Mouse (Mus musculus) MEL (cell line): ENCODE measurements around the gene Prss35. TPM values are rescaled to one million over a fixed set of nuclear protein-coding genes. Genes with fewer than 3 reads are reported as not detected.

ENCODE experiments used
- DNase-seq: peaks from one replicate; pipeline ENCODE4 v3.0.0; 2011; ENCODE audit warnings: low read depth, low spot score
- H3K27ac ChIP-seq: 2 replicates; pipeline ENCODE4 v1.5.1; 2012; ENCODE audit warnings: low read depth, mild to moderate bottlenecking, control low read depth, low read length, moderate library complexity; ENCODE audit not compliant: control insufficient read depth
- H3K27me3 ChIP-seq, 2 experiments: fragments of 150-350 bp in 1 of 2; sonication (generic) in 1 of 2; 2 replicates each; pipeline ENCODE4 v1.6.1; 2012; ENCODE audit warnings: low read length in 2 of 2, mild to moderate bottlenecking in 2 of 2, improper control_type of control experiment in 1 of 2, moderate library complexity in 1 of 2; ENCODE audit not compliant: insufficient read depth in 2 of 2, control insufficient read depth in 1 of 2
- H3K36me3 ChIP-seq, 2 experiments: 2 replicates each; pipeline ENCODE4 v1.6.1; 2012 to 2014; ENCODE audit warnings: low read length in 2 of 2, improper control_type of control experiment in 1 of 2, inconsistent platforms in 1 of 2, mild to moderate bottlenecking in 1 of 2; ENCODE audit not compliant: insufficient read depth in 2 of 2, control insufficient read depth in 1 of 2
- H3K4me1 ChIP-seq, 2 experiments: fragments of 150-350 bp in 1 of 2; sonication (generic) in 1 of 2; 2 replicates each; pipeline ENCODE4 v1.6.1; 2012; ENCODE audit warnings: low read length in 2 of 2, improper control_type of control experiment in 1 of 2, mild to moderate bottlenecking in 1 of 2; ENCODE audit not compliant: insufficient read depth in 2 of 2, control insufficient read depth in 1 of 2
- H3K4me3 ChIP-seq, 2 experiments: fragments of 150-350 bp in 1 of 2; sonication (generic) in 1 of 2; 2 replicates each; pipeline ENCODE4 v1.5.1; 2012; ENCODE audit warnings: low read depth in 2 of 2, low read length in 2 of 2, mild to moderate bottlenecking in 2 of 2, moderate library complexity in 2 of 2, control low read depth in 1 of 2, improper control_type of control experiment in 1 of 2; ENCODE audit not compliant: control insufficient read depth in 1 of 2, insufficient read depth in 1 of 2
- H3K79me2 ChIP-seq: 2 replicates; pipeline ENCODE4 v1.6.1; 2012; ENCODE audit warnings: mild to moderate bottlenecking, low read length, moderate library complexity; ENCODE audit not compliant: control insufficient read depth, poor library complexity, insufficient read depth
- H3K9ac ChIP-seq: 2 replicates; pipeline ENCODE4 v1.6.1; 2012; ENCODE audit warnings: low read depth, mild to moderate bottlenecking, control low read depth, low read length, moderate library complexity; ENCODE audit not compliant: control insufficient read depth, poor library complexity, severe bottlenecking
- H3K9me3 ChIP-seq: fragments of 150-350 bp; sonication (generic); replicated peaks from 2 replicates; pipeline ENCODE4 v1.6.1; 2012; ENCODE audit warnings: mild to moderate bottlenecking, low read length, improper control_type of control experiment, moderate library complexity; ENCODE audit not compliant: insufficient read depth
- CHD2 ChIP-seq: IDR thresholded peaks from 2 replicates; pipeline ENCODE4 v1.6.1; 2011; ENCODE audit warnings: low read length, improper control_type of control experiment
- CTCF ChIP-seq, 3 experiments: IDR thresholded peaks in 2 of 3; conservative IDR thresholded peaks in 1 of 3; 2 replicates each; pipeline ENCODE4 v1.5.1; 2011 to 2012; ENCODE audit warnings: low read length in 3 of 3, low read depth in 2 of 3, mild to moderate bottlenecking in 2 of 3, improper control_type of control experiment in 1 of 3, inconsistent platforms in 1 of 3, mixed read lengths in 1 of 3, moderate library complexity in 1 of 3; ENCODE audit not compliant: control insufficient read depth in 1 of 3, insufficient read depth in 1 of 3, poor library complexity in 1 of 3, severe bottlenecking in 1 of 3
- E2F4 ChIP-seq: IDR thresholded peaks from 2 replicates; pipeline ENCODE4 v1.6.1; 2011; ENCODE audit warnings: low read depth, low read length, improper control_type of control experiment, borderline replicate concordance
- GABPA ChIP-seq: IDR thresholded peaks from 2 replicates; pipeline ENCODE4 v1.6.1; 2012; ENCODE audit warnings: low read depth, mild to moderate bottlenecking, inconsistent platforms, low read length, improper control_type of control experiment, moderate library complexity
- JUND ChIP-seq: IDR thresholded peaks from 2 replicates; pipeline ENCODE4 v1.6.1; 2011; ENCODE audit warnings: low read depth, mild to moderate bottlenecking, improper control_type of control experiment, low read length
- KAT2A ChIP-seq: conservative IDR thresholded peaks from 2 replicates; pipeline ENCODE4 v1.6.1; 2012; ENCODE audit warnings: low read depth, low read length, improper control_type of control experiment, inconsistent platforms
- MAFK ChIP-seq: IDR thresholded peaks from 2 replicates; pipeline ENCODE4 v1.6.1; 2011; ENCODE audit warnings: low read depth, mild to moderate bottlenecking, low read length, improper control_type of control experiment, borderline replicate concordance
- MAX ChIP-seq: IDR thresholded peaks from 2 replicates; pipeline ENCODE4 v1.6.1; 2011; ENCODE audit warnings: low read length, improper control_type of control experiment
- MAZ ChIP-seq: IDR thresholded peaks from 2 replicates; pipeline ENCODE4 v1.6.1; 2012; ENCODE audit warnings: low read depth, mild to moderate bottlenecking, inconsistent platforms, low read length, improper control_type of control experiment
- MXI1 ChIP-seq: IDR thresholded peaks from 2 replicates; pipeline ENCODE4 v1.6.1; 2011; ENCODE audit warnings: mild to moderate bottlenecking, low read depth, low read length, improper control_type of control experiment
- MYB ChIP-seq: IDR thresholded peaks from 2 replicates; pipeline ENCODE4 v1.6.1; 2011; ENCODE audit warnings: mild to moderate bottlenecking, low read depth, low read length, improper control_type of control experiment
- MYC ChIP-seq: IDR thresholded peaks from 2 replicates; pipeline ENCODE4 v1.6.1; 2011; ENCODE audit warnings: low read depth, mild to moderate bottlenecking, low read length, improper control_type of control experiment, moderate library complexity
- NELFE ChIP-seq: IDR thresholded peaks from 2 replicates; pipeline ENCODE4 v1.6.1; 2011; ENCODE audit warnings: low read depth, low read length, improper control_type of control experiment
- NRF1 ChIP-seq: IDR thresholded peaks from 2 replicates; pipeline ENCODE4 v1.6.1; 2014; ENCODE audit warnings: low read depth, mild to moderate bottlenecking, inconsistent platforms, low read length, improper control_type of control experiment, moderate library complexity; ENCODE audit not compliant: poor library complexity, insufficient read depth, severe bottlenecking
- POLR2AphosphoS2 ChIP-seq: IDR thresholded peaks from 2 replicates; pipeline ENCODE4 v1.6.1; 2011; ENCODE audit warnings: low read length, improper control_type of control experiment
- RAD21 ChIP-seq: IDR thresholded peaks from 2 replicates; pipeline ENCODE4 v1.6.1; 2011; ENCODE audit warnings: mild to moderate bottlenecking, low read depth, low read length, improper control_type of control experiment
- SMC3 ChIP-seq: IDR thresholded peaks from 2 replicates; pipeline ENCODE4 v1.6.1; 2011; ENCODE audit warnings: low read depth, low read length, improper control_type of control experiment
- TBP ChIP-seq: IDR thresholded peaks from 2 replicates; pipeline ENCODE4 v1.8.0; 2011; ENCODE audit warnings: low read depth, low read length, improper control_type of control experiment
- TCF12 ChIP-seq: IDR thresholded peaks from 2 replicates; pipeline ENCODE4 v1.6.1; 2014; ENCODE audit warnings: low read depth, mild to moderate bottlenecking, inconsistent platforms, low read length, improper control_type of control experiment, moderate library complexity
- USF1 ChIP-seq: IDR thresholded peaks from 2 replicates; pipeline ENCODE4 v1.6.1; 2014; ENCODE audit warnings: low read depth, mild to moderate bottlenecking, inconsistent platforms, low read length, improper control_type of control experiment, moderate library complexity
- ZMIZ1 ChIP-seq: IDR thresholded peaks from 2 replicates; pipeline ENCODE4 v1.6.1; 2012; ENCODE audit warnings: low read depth, mild to moderate bottlenecking, inconsistent platforms, low read length, improper control_type of control experiment, moderate library complexity
- ZNF384 ChIP-seq: IDR thresholded peaks from 2 replicates; pipeline ENCODE4 v1.6.1; 2012; ENCODE audit warnings: low read depth, mild to moderate bottlenecking, inconsistent platforms, low read length, improper control_type of control experiment
- polyA plus RNA-seq, 2 experiments: library from polyadenylated mRNA; stranded (reverse) in 1 of 2; unstranded in 1 of 2; fragments of >175 nt in 1 of 2; fragments of >200 nt in 1 of 2; gene quantifications; 2 replicates each; pipeline versions ENCODE4 v1.2.1 to v1.2.4; 2012; ENCODE audit warnings: low replicate concordance in 2 of 2, low read depth in 1 of 2; ENCODE audit not compliant: insufficient read length in 2 of 2, insufficient read depth in 1 of 2, missing spikeins in 1 of 2
- total RNA-seq: library from RNA; depleted of rRNA; stranded (reverse); fragments of 300-350 nt; gene quantifications from 2 replicates; pipeline ENCODE4 v1.2.3, GENCODE M21; 2012

Prss35 gene
- total and polyA plus RNA-seq, 3 experiments, result not detected

- DNase-seq, result no peak
- H3K79me2 ChIP-seq, result no peaks in the 10 kb centered on the region
- H3K36me3 ChIP-seq, result no peaks in the 10 kb centered on the region
- H3K4me3 ChIP-seq, result no peak overlapping the region
- TF ChIP-seq MAX (no peak), E2F4 (no peak), MAZ (no peak), GABPA (no peak), JUND (no peak), USF1 (no peak), ZMIZ1 (no peak), MAFK (no peak), MYC (no peak), POLR2AphosphoS2 (no peak), MYB (no peak), TCF12 (no peak), CTCF (IDR thresholded peaks at IDR 0.05 in 2 of 3, conservative IDR thresholded peaks at IDR 0.05 in 1 of 3; ENCODE audit: control insufficient read depth in 1 of 3, insufficient read depth in 1 of 3, low read depth in 2 of 3, low read length in 3 of 3, poor library complexity in 1 of 3, severe bottlenecking in 1 of 3) (no peak), RAD21 (no peak), TBP (no peak), KAT2A (no peak), ZNF384 (no peak), NRF1 (no peak), SMC3 (no peak), NELFE (no peak)
- H3K4me1 ChIP-seq, result no peaks in the 10 kb centered on the region
- no peak overlapping the region for H3K27ac ChIP-seq
- H3K9me3 ChIP-seq, result no peaks in the 10 kb centered on the region
- H3K9ac ChIP-seq, result no peak overlapping the region
- H3K27me3 ChIP-seq, result no peaks in the 10 kb centered on the region; a peak in 2 of 4 replicates
Observed at GRCm38 (mm10) chr9:86773996-86774395, 30.5 kb downstream of the Prss35 start.

- no peak overlapping the region for H3K9ac ChIP-seq
Observed at GRCm38 (mm10) chr9:86775374-86775773, 31.9 kb downstream of the Prss35 start.

More at GRCm38 (mm10) chr9:86775374-86775773, 31.9 kb downstream of the Prss35 start:
- no peak for DNase-seq
- Histone ChIP-seq H3K4me1 (no peaks in the 10 kb centered on the region), H3K9me3 (no peaks in the 10 kb centered on the region), H3K36me3 (no peaks in the 10 kb centered on the region), H3K27ac (no peak overlapping the region), H3K4me3 (no peak overlapping the region), H3K79me2 (no peaks in the 10 kb centered on the region), H3K27me3 (no peaks in the 10 kb centered on the region; a peak in 2 of 4 replicates)
- TF ChIP-seq RAD21, result no peak
- no peak for TF ChIP-seq CHD2
- no peak for TF ChIP-seq MXI1
- no peak for TF ChIP-seq SMC3
